Mouse (Mus musculus) stomach, embryonic 15.5 days (tissue): ENCODE measurements around the gene Large1. TPM values are rescaled to one million over a fixed set of nuclear protein-coding genes. Genes with fewer than 3 reads are reported as not detected.

Experiments
- ATAC-seq: fragments of 200-750 bp; cut with Nextera tagmentation; 2 replicates; pipeline ENCODE4 v1.8.0; 2017; ENCODE audit warnings: low read depth, moderate number of reproducible peaks, moderate TSS enrichment; ENCODE audit not compliant: insufficient read depth, low FRiP score
- H3K27ac ChIP-seq: fragments of 300-500 bp; sonication (generic); 2 replicates; pipeline ENCODE4 v1.5.1; 2015; ENCODE audit warnings: mild to moderate bottlenecking, inconsistent platforms
- H3K27me3 ChIP-seq: fragments of 300-500 bp; sonication (generic); replicated peaks from 2 replicates; pipeline ENCODE4 v1.6.1; 2015; ENCODE audit warnings: inconsistent platforms
- H3K36me3 ChIP-seq: fragments of 300-500 bp; sonication (generic); 2 replicates; pipeline ENCODE4 v1.6.1; 2015; ENCODE audit warnings: inconsistent platforms
- H3K4me1 ChIP-seq: fragments of 300-500 bp; sonication (generic); 2 replicates; pipeline ENCODE4 v1.6.1; 2015; ENCODE audit warnings: inconsistent platforms
- H3K4me2 ChIP-seq: fragments of 300-500 bp; sonication (generic); 2 replicates; pipeline ENCODE4 v1.6.1; 2015; ENCODE audit warnings: mild to moderate bottlenecking, inconsistent platforms
- H3K4me3 ChIP-seq: fragments of 300-500 bp; sonication (generic); replicated peaks from 2 replicates; pipeline ENCODE4 v1.5.1; 2015; ENCODE audit warnings: inconsistent platforms
- H3K9ac ChIP-seq: fragments of 300-500 bp; sonication (generic); 2 replicates; pipeline ENCODE4 v1.6.1; 2015; ENCODE audit warnings: inconsistent platforms
- H3K9me3 ChIP-seq: fragments of 300-500 bp; sonication (generic); 2 replicates; pipeline ENCODE4 v1.6.1; 2016; ENCODE audit warnings: inconsistent platforms
- WGBS: fragments of 180-500 bp; shearing (Covaris S2); methylation state at CpG from one replicate; pipeline ENCODE4 v1.1.7; 2015; 5-methylcytosine and 5-hydroxymethylcytosine counted together
- microRNA-seq: library from miRNA; unstranded; fragments of <30 nt; microRNA quantifications from one replicate; pipeline ENCODE4, GENCODE M21; 2016
- polyA plus RNA-seq: library from polyadenylated mRNA; unstranded; fragments of >200 nt; fragmentation: Nextera tagmentation; extraction: Ambion mirVana; gene quantifications from 2 replicates; pipeline ENCODE4 v1.2.1, GENCODE M21; 2015

The Large1 gene
- polyA plus RNA-seq, 1 experiment from 2014 or later: 6.3 TPM

- peaks cover 3% of the 10 kb centered on the region; the same call in 1 of the 2 replicates for H3K36me3 ChIP-seq
- H3K27ac ChIP-seq: no peak overlapping the region
- H3K9me3 ChIP-seq: no peaks in the 10 kb centered on the region
- H3K4me3 ChIP-seq: no peak overlapping the region
- 85% methylated on average over 5 of the region's 5 CpGs for WGBS
- no peaks in the 10 kb centered on the region for H3K4me1 ChIP-seq
- ATAC-seq: no peak
- H3K27me3 ChIP-seq: no peaks in the 10 kb centered on the region
- H3K9ac ChIP-seq: no peak overlapping the region
- no peak overlapping the region for H3K4me2 ChIP-seq
Observed at GRCm38 (mm10) chr8:72817655-72818349, 535.5 kb downstream of the Large1 start.

DNA sequence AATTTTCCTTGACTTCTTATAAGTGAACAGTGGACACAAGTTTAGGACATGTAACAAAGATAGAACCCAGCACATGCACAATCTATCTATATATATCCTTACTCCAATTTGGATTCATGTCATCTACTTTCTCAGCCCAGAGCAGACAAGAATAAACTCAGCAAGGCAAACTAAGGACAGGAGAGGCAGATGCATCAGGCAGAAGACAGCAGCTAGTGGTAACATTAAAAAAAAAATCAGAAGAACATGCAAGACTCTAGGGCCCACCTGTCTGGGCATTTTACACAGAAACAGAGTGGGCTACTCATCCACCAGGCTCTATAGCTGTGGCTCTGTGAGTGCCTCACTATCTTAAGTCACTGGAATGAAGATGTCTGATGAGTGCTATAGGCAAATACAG lies 536.7 kb downstream of the Large1 start:
- Histone ChIP-seq H3K27ac (no peak overlapping the region), H3K9me3 (no peaks in the 10 kb centered on the region), H3K4me1 (no peaks in the 10 kb centered on the region), H3K27me3 (no peaks in the 10 kb centered on the region), H3K36me3 (peaks cover 3% of the 10 kb centered on the region; the same call in 1 of the 2 replicates), H3K4me3 (no peak overlapping the region), H3K4me2 (no peak overlapping the region), H3K9ac (no peak overlapping the region)
- no peak for ATAC-seq

GRCm38 (mm10) chr8:72815681-72816080 lies 537.7 kb downstream of the Large1 start:
- H3K4me3 ChIP-seq: no peak overlapping the region
- no peak overlapping the region for H3K9ac ChIP-seq
- H3K27me3 ChIP-seq: no peaks in the 10 kb centered on the region
- WGBS: 80% methylated on average over 7 of the region's 7 CpGs
- H3K4me1 ChIP-seq: no peaks in the 10 kb centered on the region
- no peaks in the 10 kb centered on the region for H3K9me3 ChIP-seq
- no peak overlapping the region for H3K27ac ChIP-seq
- peaks cover 3% of the 10 kb centered on the region; the same call in 1 of the 2 replicates for H3K36me3 ChIP-seq
- no peak for ATAC-seq
- no peak overlapping the region for H3K4me2 ChIP-seq

- Histone ChIP-seq H3K9me3 (no peaks in the 10 kb centered on the region), H3K4me1 (no peaks in the 10 kb centered on the region), H3K27ac (no peak overlapping the region), H3K4me3 (no peak overlapping the region), H3K27me3 (no peaks in the 10 kb centered on the region), H3K9ac (no peak overlapping the region), H3K4me2 (no peak overlapping the region), H3K36me3 (peaks cover 3% of the 10 kb centered on the region; the same call in 1 of the 2 replicates)
- 86% methylated on average over 3 of the region's 3 CpGs for WGBS
- no peak for ATAC-seq
Observed at GRCm38 (mm10) chr8:72812690-72813089, 540.6 kb downstream of the Large1 start.

DNA sequence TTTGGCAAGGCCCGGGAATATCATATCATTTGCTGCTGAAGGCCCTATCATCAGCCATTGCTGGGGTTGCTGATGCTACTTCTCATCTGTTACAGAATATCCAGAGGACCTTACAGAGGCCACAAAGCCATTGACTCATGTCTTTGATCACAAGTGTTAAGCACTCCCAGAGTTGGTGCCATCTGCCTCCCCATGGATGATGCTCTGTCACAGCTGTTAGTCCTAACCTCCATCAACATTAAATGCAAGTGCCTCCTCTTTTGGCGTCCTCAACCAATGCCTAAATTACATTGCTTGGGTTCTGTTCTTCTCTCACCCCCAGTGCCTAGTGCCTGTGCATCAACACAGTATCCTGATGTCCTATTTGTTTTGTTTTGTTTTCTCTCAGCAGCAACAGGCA lies 551.8 kb downstream of the Large1 start:
- H3K4me1 ChIP-seq: no peaks in the 10 kb centered on the region
- H3K4me2 ChIP-seq: no peak overlapping the region
- H3K27ac ChIP-seq: no peak overlapping the region
- H3K9me3 ChIP-seq: no peaks in the 10 kb centered on the region
- ATAC-seq: no peak
- H3K4me3 ChIP-seq: no peak overlapping the region
- H3K36me3 ChIP-seq: no peaks in the 10 kb centered on the region
- WGBS: 76% methylated on average over 2 of the region's 2 CpGs
- no peak overlapping the region for H3K9ac ChIP-seq
- H3K27me3 ChIP-seq: no peaks in the 10 kb centered on the region

- no peak overlapping the region for H3K4me2 ChIP-seq
- H3K36me3 ChIP-seq: no peaks in the 10 kb centered on the region
- WGBS: 91% methylated on average over 4 of the region's 4 CpGs
- H3K4me1 ChIP-seq: no peaks in the 10 kb centered on the region
- no peak overlapping the region for H3K9ac ChIP-seq
- no peaks in the 10 kb centered on the region for H3K27me3 ChIP-seq
- H3K4me3 ChIP-seq: no peak overlapping the region
- H3K27ac ChIP-seq: no peak overlapping the region
- no peak for ATAC-seq
- H3K9me3 ChIP-seq: no peaks in the 10 kb centered on the region
Observed at GRCm38 (mm10) chr8:72780644-72781043, 572.7 kb downstream of the Large1 start.

DNA sequence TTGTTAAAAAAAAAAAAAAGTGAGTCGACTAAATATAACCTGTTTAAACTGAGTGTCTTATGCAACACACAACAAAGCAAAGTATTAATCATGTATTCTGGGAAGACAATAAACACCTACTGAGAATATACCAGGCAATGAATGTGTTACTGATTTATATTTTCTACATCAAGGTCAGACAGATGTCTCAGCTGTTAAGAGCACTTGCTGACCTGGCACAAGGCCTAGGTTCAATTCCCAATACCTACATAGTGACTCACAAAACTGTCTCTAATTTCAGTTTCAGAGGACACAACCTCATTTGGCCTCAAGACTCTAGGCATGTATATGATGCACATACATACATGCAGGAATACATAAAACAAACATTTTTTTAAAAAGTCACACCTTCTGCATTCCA lies 575.5 kb downstream of the Large1 start:
- no peak overlapping the region for H3K4me2 ChIP-seq
- H3K4me1 ChIP-seq: no peaks in the 10 kb centered on the region
- 84% methylated on average over 1 of the region's 1 CpGs for WGBS
- no peaks in the 10 kb centered on the region for H3K9me3 ChIP-seq
- H3K27me3 ChIP-seq: no peaks in the 10 kb centered on the region
- no peak overlapping the region for H3K27ac ChIP-seq
- no peak overlapping the region for H3K4me3 ChIP-seq
- H3K36me3 ChIP-seq: no peaks in the 10 kb centered on the region
- H3K9ac ChIP-seq: no peak overlapping the region
- ATAC-seq: no peak

GRCm38 (mm10) chr8:72766777-72767176 lies 586.6 kb downstream of the Large1 start:
- no peaks in the 10 kb centered on the region for H3K27me3 ChIP-seq
- ATAC-seq: no peak
- no peak overlapping the region for H3K4me2 ChIP-seq

DNA sequence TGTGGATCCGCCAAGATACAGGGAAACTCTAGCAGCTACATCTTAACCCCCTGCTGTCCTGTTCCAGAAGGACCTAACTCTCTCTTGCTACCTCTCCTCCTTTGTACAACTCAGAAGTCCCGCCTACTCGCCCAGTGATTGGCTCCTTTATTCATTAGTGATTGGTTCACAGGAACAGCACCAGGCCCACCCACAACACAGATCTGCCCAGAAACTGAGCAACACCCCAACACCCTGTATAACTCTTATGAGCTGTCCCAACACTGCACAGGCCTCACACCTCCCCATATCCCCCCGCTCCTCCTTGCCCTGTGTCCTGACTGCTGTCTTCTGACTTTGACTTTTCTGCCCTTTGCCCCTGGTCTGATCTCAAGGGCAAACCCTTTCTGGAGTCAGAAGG lies 587.6 kb downstream of the Large1 start:
- Histone ChIP-seq H3K9me3 (no peaks in the 10 kb centered on the region), H3K9ac (no peak overlapping the region), H3K4me3 (no peak overlapping the region), H3K27me3 (no peaks in the 10 kb centered on the region), H3K27ac (no peak overlapping the region), H3K36me3 (no peaks in the 10 kb centered on the region), H3K4me1 (no peaks in the 10 kb centered on the region), H3K4me2 (no peak overlapping the region)
- ATAC-seq: no peak
- 77% methylated on average over 4 of the region's 4 CpGs for WGBS

More at GRCm38 (mm10) chr8:72766777-72767176, 586.6 kb downstream of the Large1 start:
- H3K9ac ChIP-seq: no peak overlapping the region
- 34% methylated on average over 7 of the region's 7 CpGs for WGBS
- H3K9me3 ChIP-seq: no peaks in the 10 kb centered on the region
- no peaks in the 10 kb centered on the region for H3K4me1 ChIP-seq
- no peak overlapping the region for H3K27ac ChIP-seq
- H3K4me3 ChIP-seq: no peak overlapping the region
- no peaks in the 10 kb centered on the region for H3K36me3 ChIP-seq

Small RNAs within 50 kb of the gene (microRNA-seq; reads per million reads assigned to microRNA genes)
- gene Mir28b: 1.2 reads per million
